Mouse (Mus musculus) embryonic facial prominence, embryonic 12.5 days (tissue): ENCODE results near the gene Gapvd1. TPM values are rescaled to one million over a fixed set of nuclear protein-coding genes. Genes with fewer than 3 reads are reported as not detected.
A peak's percentile ranks its signal among the peaks of the same experiment; 100 is the strongest.

Experiments used
- ATAC-seq: fragments of 200-750 bp; cut with Nextera tagmentation; 2 replicates; pipeline ENCODE4 v1.8.0; 2017; ENCODE audit not compliant: insufficient number of reproducible peaks, insufficient read depth, low FRiP score, low TSS enrichment
- H3K27ac ChIP-seq: fragments of 300-500 bp; sonication (generic); 2 replicates; pipeline ENCODE4 v1.5.1; 2016; ENCODE audit warnings: mild to moderate bottlenecking
- H3K27me3 ChIP-seq: fragments of 300-500 bp; sonication (generic); 2 replicates; pipeline ENCODE4 v1.6.1; 2016; ENCODE audit warnings: mild to moderate bottlenecking, moderate library complexity
- H3K36me3 ChIP-seq: fragments of 300-500 bp; sonication (generic); 2 replicates; pipeline ENCODE4 v1.6.1; 2016; ENCODE audit warnings: mild to moderate bottlenecking
- H3K4me1 ChIP-seq: fragments of 300-500 bp; sonication (generic); 2 replicates; pipeline ENCODE4 v1.6.1; 2016
- H3K4me2 ChIP-seq: fragments of 300-500 bp; sonication (generic); replicated peaks from 2 replicates; pipeline ENCODE4 v1.6.1; 2016; ENCODE audit warnings: mild to moderate bottlenecking, moderate library complexity
- H3K4me3 ChIP-seq: fragments of 300-500 bp; sonication (generic); 2 replicates; pipeline ENCODE4 v1.5.1; 2016; ENCODE audit warnings: mild to moderate bottlenecking
- H3K9ac ChIP-seq: fragments of 300-500 bp; sonication (generic); 2 replicates; pipeline ENCODE4 v1.6.1; 2016; ENCODE audit warnings: mild to moderate bottlenecking, moderate library complexity
- H3K9me3 ChIP-seq: fragments of 300-500 bp; sonication (generic); 2 replicates; pipeline ENCODE4 v1.6.1; 2016; ENCODE audit warnings: mild to moderate bottlenecking, moderate library complexity
- WGBS: fragments of 180-500 bp; shearing (Covaris S2); methylation state at CpG from one replicate; pipeline ENCODE4 v1.1.7; 2016; 5-methylcytosine and 5-hydroxymethylcytosine counted together
- polyA plus RNA-seq: library from polyadenylated mRNA; unstranded; fragments of >200 nt; fragmentation: Nextera tagmentation; extraction: Ambion mirVana; gene quantifications from 2 replicates; pipeline ENCODE4 v1.2.1, GENCODE M21; 2016

Gene Gapvd1
- polyA plus RNA-seq, 1 experiment from 2014 or later = 108 TPM

DNA sequence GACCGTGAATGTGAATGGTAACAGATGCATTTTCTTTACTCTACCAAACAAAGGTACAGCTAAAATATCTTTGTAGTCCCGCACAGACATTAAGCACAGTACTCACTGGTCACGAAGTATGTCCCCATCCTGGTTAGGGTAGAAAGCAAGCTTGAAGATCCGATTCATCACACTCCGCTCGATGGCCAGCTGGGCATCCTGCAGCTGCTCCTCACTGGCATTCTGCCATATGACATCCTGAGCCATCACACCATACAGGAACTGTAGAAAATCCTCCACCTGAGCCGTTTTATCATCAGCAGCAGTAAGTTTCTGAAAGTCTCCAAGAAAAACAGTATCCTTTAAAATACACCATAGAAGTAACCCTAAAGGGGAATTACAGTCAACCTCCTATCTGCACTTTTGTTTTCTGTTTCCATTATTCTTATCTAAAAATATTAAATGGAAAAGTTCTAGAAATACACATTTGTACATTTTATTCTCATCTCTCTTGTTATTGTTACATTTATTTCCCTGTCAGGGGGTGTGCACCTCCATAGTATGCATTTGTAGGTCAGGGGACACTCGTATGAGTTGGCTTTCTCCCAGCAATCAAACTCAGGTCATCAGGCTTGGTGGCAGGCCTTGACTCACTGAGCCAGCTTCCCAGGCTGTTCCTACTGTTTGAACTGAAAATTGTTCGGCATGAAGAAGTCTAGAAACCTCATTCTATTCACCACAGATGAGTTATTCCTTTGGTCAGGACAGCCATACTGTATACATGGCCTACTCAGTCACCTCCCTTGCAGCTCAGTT, 70.8 kb downstream of the Gapvd1 start:
- Histone ChIP-seq H3K27ac (no peak overlapping the region), H3K4me3 (no peak overlapping the region), H3K9me3 (no peaks in the 10 kb centered on the region), H3K36me3 (peaks cover 72% of the 10 kb centered on the region), H3K9ac (no peak overlapping the region), H3K27me3 (no peaks in the 10 kb centered on the region), H3K4me2 (no peak overlapping the region), H3K4me1 (no peaks in the 10 kb centered on the region)
- 92% methylated on average over 9 of the region's 9 CpGs for whole genome bisulfite sequencing
- ATAC-seq = no peak

GRCm38 (mm10) chr2:34677976-34678375, 77.1 kb downstream of the Gapvd1 start:
- Histone ChIP-seq H3K4me3 (no peak overlapping the region), H3K27me3 (no peaks in the 10 kb centered on the region), H3K9ac (no peak overlapping the region), H3K27ac (no peak overlapping the region), H3K36me3 (peaks cover 59% of the 10 kb centered on the region), H3K4me1 (no peaks in the 10 kb centered on the region), H3K9me3 (no peaks in the 10 kb centered on the region), H3K4me2 (no peak overlapping the region)
- WGBS = 77% methylated on average over 4 of the region's 4 CpGs
- ATAC-seq = no peak

- 97% methylated on average over 8 of the region's 8 CpGs for WGBS
- H3K36me3 ChIP-seq = peaks cover 52% of the 10 kb centered on the region
Observed at GRCm38 (mm10) chr2:34677061-34677460, 78.0 kb downstream of the Gapvd1 start.

DNA sequence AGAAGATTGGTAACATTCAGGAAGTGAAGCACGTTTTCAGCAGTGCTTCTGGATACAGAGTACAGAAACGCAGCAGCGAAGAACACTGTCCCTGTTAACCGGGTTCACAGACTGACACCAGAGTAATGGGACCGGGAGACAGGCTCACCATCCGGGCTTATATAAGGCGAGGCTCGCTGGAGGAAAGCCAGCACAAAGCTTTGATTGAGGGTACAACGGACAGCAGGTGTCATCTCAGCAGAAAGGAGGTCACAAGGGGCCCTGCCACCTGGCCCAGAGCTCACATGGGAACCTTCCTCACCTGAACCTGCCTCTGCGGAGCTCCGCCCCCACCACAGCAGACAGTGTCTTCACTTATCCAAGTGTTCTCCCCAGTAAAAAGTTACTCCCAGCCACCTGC, 81.2 kb downstream of the Gapvd1 start:
- Histone ChIP-seq H3K36me3 (peaks cover 39% of the 10 kb centered on the region), H3K4me1 (0 out of 2 replicates have a peak, but pooled peaks cover 5% of the 10 kb centered on the region), H3K27ac (no peak overlapping the region), H3K9me3 (no peaks in the 10 kb centered on the region), H3K9ac (no peak overlapping the region), H3K27me3 (peaks cover 2% of the 10 kb centered on the region; the same call in 1 of the 2 replicates), H3K4me2 (no peak overlapping the region), H3K4me3 (no peak overlapping the region)
- ATAC-seq = no peak
- 88% methylated on average over 11 of the region's 11 CpGs for WGBS

More at GRCm38 (mm10) chr2:34677061-34677460, 78.0 kb downstream of the Gapvd1 start:
- Histone ChIP-seq H3K4me2 (no peak overlapping the region), H3K27ac (no peak overlapping the region), H3K27me3 (no peaks in the 10 kb centered on the region), H3K4me3 (no peak overlapping the region), H3K9me3 (no peaks in the 10 kb centered on the region), H3K9ac (no peak overlapping the region), H3K4me1 (0 out of 2 replicates have a peak, but pooled peaks cover 2% of the 10 kb centered on the region)
- ATAC-seq = no peak

DNA sequence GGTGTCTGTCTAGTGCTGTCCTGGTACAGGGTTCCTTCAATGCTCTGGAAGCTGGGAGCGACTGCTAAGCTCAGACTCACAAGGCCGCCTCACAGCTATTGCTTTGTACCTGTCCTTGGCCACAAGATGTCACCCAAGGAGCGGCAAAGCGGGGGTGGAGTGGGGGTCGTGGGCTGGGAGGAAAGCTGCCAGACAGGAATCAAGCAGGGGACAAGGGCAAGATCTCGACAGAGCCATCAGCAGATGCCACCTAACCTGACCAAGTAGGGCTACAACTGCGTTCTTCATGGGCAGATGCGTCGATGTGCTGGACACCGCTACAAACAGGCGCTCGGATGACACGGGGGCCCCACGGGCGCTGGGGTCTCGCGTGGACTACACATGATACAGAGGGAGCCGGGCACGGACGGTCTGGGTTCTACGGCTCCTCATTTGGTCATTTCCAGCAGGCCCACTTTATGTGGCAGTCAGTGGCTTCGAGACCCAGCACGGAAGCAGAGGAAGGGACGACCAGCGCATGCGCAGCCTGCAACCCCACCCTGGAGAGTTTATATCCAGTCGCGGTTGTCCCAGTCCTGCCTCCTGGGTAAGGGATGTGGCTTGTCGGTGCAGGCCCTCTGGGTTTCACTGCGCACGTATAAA, 83.5 kb downstream of the Gapvd1 start:
- Histone ChIP-seq H3K27ac (peak overlapping the region; percentile 23; the same call in 1 of the 2 replicates), H3K4me3 (peak overlapping the region; percentile 43), H3K36me3 (peaks cover 17% of the 10 kb centered on the region), H3K27me3 (peaks cover 18% of the 10 kb centered on the region), H3K9ac (peak overlapping the region; percentile 56), H3K4me2 (peak overlapping the region; percentile 68), H3K4me1 (peaks cover 9% of the 10 kb centered on the region; the same call in 1 of the 2 replicates), H3K9me3 (no peaks in the 10 kb centered on the region)
- 0 out of 2 replicates have a peak, but pooled peaks have one; percentile 32 for ATAC-seq
- whole genome bisulfite sequencing = 33% methylated on average over 31 of the region's 31 CpGs

DNA sequence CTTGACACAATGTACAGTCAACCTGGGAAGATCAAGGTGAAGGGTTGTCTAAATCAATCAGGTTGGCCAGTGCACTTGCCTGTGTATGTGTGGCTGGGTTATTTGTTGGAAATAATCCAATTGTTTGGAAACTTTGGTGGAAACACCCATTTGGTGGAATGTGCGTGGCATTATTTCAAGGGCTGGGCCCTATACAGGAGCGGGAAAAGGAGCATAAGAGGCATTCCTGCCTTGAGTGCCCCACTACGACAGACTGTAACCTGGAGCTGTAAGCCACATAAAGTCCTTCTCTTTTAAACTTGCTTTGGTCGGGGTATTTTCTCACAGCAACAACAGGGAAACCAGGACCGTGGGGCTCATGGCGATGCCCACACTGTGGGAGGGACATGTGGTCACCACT, 84.6 kb downstream of the Gapvd1 start:
- H3K4me1 ChIP-seq = peaks cover 9% of the 10 kb centered on the region; the same call in 1 of the 2 replicates
- no peak for ATAC-seq
- no peak overlapping the region for H3K9ac ChIP-seq
- H3K27me3 ChIP-seq = peaks cover 18% of the 10 kb centered on the region
- H3K36me3 ChIP-seq = peaks cover 8% of the 10 kb centered on the region
- H3K27ac ChIP-seq = no peak overlapping the region
- no peaks in the 10 kb centered on the region for H3K9me3 ChIP-seq
- no peak overlapping the region for H3K4me3 ChIP-seq
- no peak overlapping the region for H3K4me2 ChIP-seq
- WGBS = 81% methylated on average over 6 of the region's 6 CpGs

DNA sequence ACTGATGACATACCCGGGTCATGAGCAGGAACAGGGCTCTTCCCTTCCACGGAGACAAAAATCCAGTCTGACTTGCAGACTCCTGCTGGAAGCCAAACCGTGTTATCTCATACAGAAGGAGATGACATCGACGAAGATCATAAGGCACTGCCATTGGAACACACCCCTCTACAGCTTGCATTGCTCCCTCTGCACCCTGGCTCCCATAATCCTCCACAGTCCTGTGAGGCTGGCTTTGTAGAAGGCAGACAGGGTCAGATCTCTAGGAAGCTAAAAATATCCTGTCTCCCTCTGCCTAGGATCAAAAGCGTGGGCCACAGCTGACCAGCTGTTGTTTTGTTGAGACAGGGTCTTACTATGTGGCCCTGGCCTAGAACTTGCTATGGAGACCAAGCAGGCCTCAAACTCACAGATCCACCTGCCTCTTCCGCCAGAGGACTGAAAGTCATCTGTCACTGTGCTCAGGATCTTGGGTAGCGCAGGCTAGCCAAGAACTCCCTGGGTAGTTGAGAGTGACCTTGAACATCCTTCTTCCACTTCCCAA, 85.8 kb downstream of the Gapvd1 start:
- Histone ChIP-seq H3K4me3 (no peak overlapping the region), H3K9ac (no peak overlapping the region), H3K36me3 (no peaks in the 10 kb centered on the region), H3K4me1 (peaks cover 9% of the 10 kb centered on the region; the same call in 1 of the 2 replicates), H3K27ac (no peak overlapping the region), H3K9me3 (no peaks in the 10 kb centered on the region), H3K27me3 (peaks cover 18% of the 10 kb centered on the region), H3K4me2 (no peak overlapping the region)
- ATAC-seq = no peak
- 60% methylated on average over 8 of the region's 8 CpGs for WGBS

- no peak overlapping the region for H3K9ac ChIP-seq
- peaks cover 9% of the 10 kb centered on the region; the same call in 1 of the 2 replicates for H3K4me1 ChIP-seq
- H3K9me3 ChIP-seq = no peaks in the 10 kb centered on the region
- no peak overlapping the region for H3K4me3 ChIP-seq
- peaks cover 18% of the 10 kb centered on the region for H3K27me3 ChIP-seq
- ATAC-seq = no peak; the same call in 1 of the 2 replicates
- H3K36me3 ChIP-seq = no peaks in the 10 kb centered on the region
- H3K27ac ChIP-seq = no peak overlapping the region
- H3K4me2 ChIP-seq = 0 out of 2 replicates have a peak overlapping the region, but pooled peaks have one; percentile 6
- WGBS = 44% methylated on average over 17 of the region's 17 CpGs
Observed at GRCm38 (mm10) chr2:34668440-34669191, 86.4 kb downstream of the Gapvd1 start.

- H3K27me3 ChIP-seq = peaks cover 18% of the 10 kb centered on the region
- H3K27ac ChIP-seq = no peak overlapping the region
- H3K9ac ChIP-seq = no peak overlapping the region; the same call in 1 of the 2 replicates
- no peaks in the 10 kb centered on the region for H3K36me3 ChIP-seq
- H3K4me3 ChIP-seq = no peak overlapping the region
- H3K9me3 ChIP-seq = no peaks in the 10 kb centered on the region
- 19% methylated on average over 10 of the region's 10 CpGs for WGBS
- 0 out of 2 replicates have a peak overlapping the region, but pooled peaks have one; percentile 6 for H3K4me2 ChIP-seq
- H3K4me1 ChIP-seq = peaks cover 9% of the 10 kb centered on the region; the same call in 1 of the 2 replicates
- ATAC-seq = no peak
Observed at GRCm38 (mm10) chr2:34667820-34668219, 87.2 kb downstream of the Gapvd1 start.

DNA sequence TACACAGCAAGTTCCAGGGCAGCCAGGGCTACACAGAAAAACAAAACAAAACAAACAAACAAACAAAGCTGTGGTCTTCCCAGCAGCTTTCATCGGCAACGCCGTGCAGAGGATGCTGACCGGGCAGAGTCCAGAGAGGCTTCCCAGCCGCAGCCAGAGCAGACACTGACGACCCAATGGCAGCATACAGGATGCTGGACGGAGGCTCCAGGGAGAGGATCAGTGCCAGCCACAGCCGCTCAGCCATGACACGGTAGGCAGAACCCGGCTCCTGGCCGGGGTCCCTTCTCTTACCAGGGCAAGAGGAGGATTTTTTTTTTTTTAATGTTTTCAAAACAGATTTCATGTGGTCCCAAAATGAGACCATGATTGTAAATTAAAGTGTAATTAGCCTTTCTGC, 107.6 kb downstream of the Gapvd1 start:
- Histone ChIP-seq H3K9ac (no peak overlapping the region), H3K4me3 (no peak overlapping the region), H3K9me3 (no peaks in the 10 kb centered on the region), H3K4me2 (no peak overlapping the region), H3K36me3 (no peaks in the 10 kb centered on the region), H3K4me1 (peaks cover 10% of the 10 kb centered on the region; the same call in 1 of the 2 replicates), H3K27ac (no peak overlapping the region), H3K27me3 (0 out of 2 replicates have a peak, but pooled peaks cover 6% of the 10 kb centered on the region)
- no peak for ATAC-seq
- WGBS = 59% methylated on average over 11 of the region's 11 CpGs

DNA sequence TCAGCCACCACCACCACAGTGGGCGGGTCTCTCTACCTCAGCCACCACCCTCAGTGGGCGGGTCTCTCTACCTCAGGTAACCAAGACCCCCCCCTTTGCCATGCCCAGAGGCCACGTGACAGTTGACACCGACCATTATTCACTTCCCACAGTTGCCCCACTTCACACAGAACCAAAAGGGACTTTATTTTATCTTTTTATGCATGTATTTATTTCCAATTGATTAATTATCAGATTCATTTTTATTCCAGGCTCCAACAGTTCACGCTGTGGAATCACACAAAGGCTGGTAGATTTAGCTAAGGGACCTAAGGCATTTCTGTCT, 108.5 kb downstream of the Gapvd1 start:
- Histone ChIP-seq H3K4me3 (peak overlapping the region; percentile 34), H3K9ac (no peak overlapping the region), H3K27ac (no peak overlapping the region), H3K27me3 (0 out of 2 replicates have a peak, but pooled peaks cover 6% of the 10 kb centered on the region), H3K9me3 (no peaks in the 10 kb centered on the region), H3K36me3 (no peaks in the 10 kb centered on the region), H3K4me2 (peak overlapping the region; percentile 65), H3K4me1 (peaks cover 10% of the 10 kb centered on the region; the same call in 1 of the 2 replicates)
- ATAC-seq = no peak; the same call in 1 of the 2 replicates
- WGBS = 10% methylated on average over 5 of the region's 5 CpGs
